In the genomic region with DNA sequence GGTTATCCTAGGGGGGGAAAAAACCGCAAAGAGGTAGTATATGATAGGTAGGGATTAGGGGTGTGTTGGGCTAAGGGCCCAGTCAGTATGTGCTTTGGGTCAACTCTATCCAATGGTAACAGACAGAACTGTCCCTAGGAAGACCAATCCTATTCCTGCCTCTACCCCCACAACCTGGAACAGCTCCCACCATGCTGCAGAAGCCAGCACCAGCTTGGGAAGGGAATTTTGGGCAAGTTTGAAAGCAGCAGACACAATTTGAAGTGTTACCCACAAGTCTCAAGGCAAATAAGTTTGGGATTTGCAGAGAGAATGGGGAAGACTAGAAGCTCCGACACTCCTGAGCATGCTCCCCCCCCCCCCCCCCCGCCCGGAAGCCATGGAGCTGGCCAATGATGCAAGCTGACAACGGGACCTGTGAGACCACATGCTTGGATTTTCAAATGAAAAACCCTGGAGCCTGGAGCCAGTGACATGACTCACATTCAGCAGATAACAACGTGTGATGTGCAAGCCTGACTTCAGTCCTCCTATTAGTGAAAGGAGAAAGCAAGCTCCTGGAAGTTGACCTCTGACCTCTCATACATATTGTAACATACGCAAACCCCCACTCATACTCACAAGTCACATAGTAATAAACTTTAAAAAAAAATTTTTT, we compare ENCODE assay signal across 20 mouse cellular contexts. TPM values are rescaled to one million over a fixed set of nuclear protein-coding genes. Genes with fewer than 3 reads are reported as not detected.
A peak's percentile ranks its signal among the peaks of the same experiment; 100 is the strongest.
DNase-seq lines count a peak whose midpoint lies in the region; ATAC-seq and TF ChIP-seq lines count a peak whose summit lies in the region.
"Had no signal": no experiment of that assay in that cellular context is flagged by ENCODE, and none has a peak within 500 bp of the region (broad histone marks: within the 10 kb centered on the region; RNA-seq: fewer than 3 reads in every experiment).

No protein-coding gene starts in this region.

- no peak for ATAC-seq in liver, embryonic 12.5 days
- no peak for ATAC-seq in liver, embryonic 11.5 days (replicated peaks; ENCODE audit: low FRiP score)
- no peak for ATAC-seq in forebrain, embryonic 11.5 days (replicated peaks; ENCODE audit: low FRiP score)
- ATAC-seq: forebrain, embryonic 13.5 days had no signal

- TF ChIP-seq CTCF in ES-Bruce4 (IDR thresholded peaks at IDR 0.05; ENCODE audit: low read depth, low read length) = no peak

- no peak for TF ChIP-seq POLR2A in ES-Bruce4 (IDR thresholded peaks at IDR 0.05; ENCODE audit: insufficient read depth, low read length)

- no peak overlapping the region for H3K9ac ChIP-seq in liver, embryonic 12.5 days
- H3K9ac ChIP-seq in liver, embryonic 11.5 days (ENCODE audit: low read depth, low read length) = no peak overlapping the region
- 0 out of 2 replicates have a peak overlapping the region, but pooled peaks have one; percentile 3 for H3K9ac ChIP-seq in ES-Bruce4 (ENCODE audit: low read depth, poor library complexity, severe bottlenecking)
- no peak overlapping the region for H3K9ac ChIP-seq in forebrain, embryonic 11.5 days (ENCODE audit: low read length)
- H3K9ac ChIP-seq: forebrain, embryonic 13.5 days; hindbrain, embryonic 12.5 days; neural tube, embryonic 13.5 days had no signal

- no peaks in the 10 kb centered on the region; the same call in 1 of the 2 replicates for H3K27me3 ChIP-seq in liver, embryonic 12.5 days (replicated peaks)
- H3K27me3 ChIP-seq in liver, embryonic 11.5 days (replicated peaks; ENCODE audit: control insufficient read depth, insufficient read depth, low read length) = no peaks in the 10 kb centered on the region
- no peaks in the 10 kb centered on the region; the same call in 1 of the 2 replicates for H3K27me3 ChIP-seq in ES-Bruce4 (ENCODE audit: control insufficient read depth, insufficient read depth, low read length, poor library complexity, severe bottlenecking)
- H3K27me3 ChIP-seq in forebrain, embryonic 11.5 days (ENCODE audit: control insufficient read depth, insufficient read depth, low read length) = no peaks in the 10 kb centered on the region
- H3K27me3 ChIP-seq: forebrain, embryonic 13.5 days; hindbrain, embryonic 12.5 days; liver, embryonic 15.5 days; megakaryocyte, embryonic 14.5 days; neural tube, embryonic 13.5 days had no signal

- H3K27ac ChIP-seq in liver, embryonic 12.5 days = no peak overlapping the region
- no peak overlapping the region for H3K27ac ChIP-seq in liver, embryonic 11.5 days (ENCODE audit: low read depth, low read length)
- H3K27ac ChIP-seq in ES-Bruce4 (ENCODE audit: insufficient read depth, low read length) = no peak overlapping the region
- peak overlapping the region; percentile 71 for H3K27ac ChIP-seq in macrophage
- no peak overlapping the region for H3K27ac ChIP-seq in forebrain, embryonic 11.5 days (ENCODE audit: low read depth, low read length)
- H3K27ac ChIP-seq: forebrain, embryonic 13.5 days; hindbrain, embryonic 12.5 days; liver, embryonic 15.5 days; neural tube, embryonic 13.5 days had no signal

- no peak for TF ChIP-seq EP300 in ES-Bruce4 (IDR thresholded peaks at IDR 0.05; ENCODE audit: insufficient read depth, low read depth, low read length)

- H3K4me1 ChIP-seq in liver, embryonic 12.5 days = peaks cover 35% of the 10 kb centered on the region
- peaks cover 16% of the 10 kb centered on the region for H3K4me1 ChIP-seq in liver, embryonic 11.5 days (replicated peaks; ENCODE audit: control insufficient read depth, insufficient read depth, low read length)
- H3K4me1 ChIP-seq in ES-Bruce4 (ENCODE audit: control insufficient read depth, insufficient read depth, low read length) = peaks cover 2% of the 10 kb centered on the region
- peaks cover 3% of the 10 kb centered on the region; the same call in 1 of the 2 replicates for H3K4me1 ChIP-seq in forebrain, embryonic 11.5 days (replicated peaks; ENCODE audit: control insufficient read depth, insufficient read depth, low read length)

- no peaks in the 10 kb centered on the region for H3K9me3 ChIP-seq in liver, embryonic 12.5 days (replicated peaks)
- H3K9me3 ChIP-seq in liver, embryonic 11.5 days (ENCODE audit: control insufficient read depth, low read length) = no peaks in the 10 kb centered on the region
- no peaks in the 10 kb centered on the region for H3K9me3 ChIP-seq in ES-Bruce4 (replicated peaks; ENCODE audit: control insufficient read depth, insufficient read depth, low read length, poor library complexity, severe bottlenecking)
- H3K9me3 ChIP-seq in forebrain, embryonic 11.5 days (ENCODE audit: control insufficient read depth, low read length) = no peaks in the 10 kb centered on the region
- H3K9me3 ChIP-seq: forebrain, embryonic 13.5 days; G1E; hindbrain, embryonic 12.5 days; liver, embryonic 15.5 days; megakaryocyte, embryonic 14.5 days; neural tube, embryonic 13.5 days had no signal

- peak; percentile 56 for DNase-seq in adrenal gland, adult 8-10 months
- no peak for DNase-seq in adrenal gland, postnatal 4 days (ENCODE audit: low spot score in 2 of 2)
- DNase-seq in liver, embryonic 11.5 days (ENCODE audit: low spot score) = no peak
- DNase-seq in spleen, adult 12 weeks (ENCODE audit: low spot score) = no peak
- DNase-seq in forebrain, embryonic 11.5 days (ENCODE audit: low spot score) = no peak
- DNase-seq: B cell, adult 2 months; cerebellum, adult 9-10 months; embryo, embryonic 11 days; heart, adult 11 months; kidney, postnatal 36 days; thymus, postnatal 36 days had no signal

- no peak overlapping the region for H3K4me3 ChIP-seq in liver, embryonic 12.5 days
- no peak overlapping the region for H3K4me3 ChIP-seq in liver, embryonic 11.5 days (ENCODE audit: low read depth, low read length)
- no peak overlapping the region for H3K4me3 ChIP-seq in ES-Bruce4 (ENCODE audit: low read depth, low read length)
- no peak overlapping the region for H3K4me3 ChIP-seq in macrophage (ENCODE audit: inconsistent target)
- no peak overlapping the region for H3K4me3 ChIP-seq in forebrain, embryonic 11.5 days (ENCODE audit: low read depth, low read length)
- H3K4me3 ChIP-seq: forebrain, embryonic 13.5 days; neural tube, embryonic 13.5 days had no signal

- H3K79me2 ChIP-seq in macrophage (ENCODE audit: inconsistent target) = peaks cover 29% of the 10 kb centered on the region

- no peaks in the 10 kb centered on the region for H3K36me3 ChIP-seq in liver, embryonic 12.5 days
- H3K36me3 ChIP-seq in liver, embryonic 11.5 days (ENCODE audit: control insufficient read depth, insufficient read depth, low read length) = no peaks in the 10 kb centered on the region
- H3K36me3 ChIP-seq in ES-Bruce4 (ENCODE audit: control insufficient read depth, insufficient read depth, low read length, poor library complexity, severe bottlenecking) (no peaks in the 10 kb centered on the region), macrophage (ENCODE audit: inconsistent target) (no peaks in the 10 kb centered on the region)
- H3K36me3 ChIP-seq in forebrain, embryonic 11.5 days (ENCODE audit: control insufficient read depth, insufficient read depth, low read length) = no peaks in the 10 kb centered on the region
- H3K36me3 ChIP-seq: hindbrain, embryonic 12.5 days; liver, embryonic 15.5 days; neural tube, embryonic 13.5 days had no signal

- H3K4me2 ChIP-seq in liver, embryonic 12.5 days = 0 out of 2 replicates have a peak overlapping the region, but pooled peaks have one; percentile 89
- no peak overlapping the region for H3K4me2 ChIP-seq in liver, embryonic 11.5 days
- no peak overlapping the region for H3K4me2 ChIP-seq in forebrain, embryonic 11.5 days (ENCODE audit: low read depth, low read length, severe bottlenecking)

- WGBS in liver, embryonic 12.5 days (ENCODE audit: insufficient replicate concordance) = 47% methylated on average over 7 of the region's 7 CpGs
- WGBS in liver, embryonic 11.5 days = 53% methylated on average over 7 of the region's 7 CpGs
- WGBS in macrophage (ENCODE audit: missing documents) = 71% methylated on average over 4 of the region's 7 CpGs
- 71% methylated on average over 7 of the region's 7 CpGs for WGBS in forebrain, embryonic 11.5 days

RNA-seq across cellular contexts. Expression of a gene that starts 1.5 kb away (rescaled TPM):
- 100 to 1,000 TPM; 171 to 211 (median 198) TPM for total RNA-seq in adrenal gland, adult 8-10 months (2022)
- total RNA-seq in adrenal gland, postnatal 4 days (2021) = 10 to 100 TPM; 72.5 to 83.6 TPM
- 6.7 and 6.8 TPM in 2 replicates for polyA plus RNA-seq in liver, embryonic 12.5 days (2016; fragmentation: Nextera tagmentation; extraction: Ambion mirVana)
- polyA plus RNA-seq in liver, embryonic 11.5 days (2014; fragmentation: Nextera tagmentation; extraction: Ambion mirVana) = 6.3 and 7.5 TPM in 2 replicates
- polyA plus RNA-seq in ES-Bruce4 (2011; ENCODE audit: insufficient read depth, insufficient read length, low read depth, missing spikeins) (9.4 and 10.1 TPM in 2 replicates), macrophage (2018) (17.0 to 28.6 TPM (median 18.0 TPM) in 3 replicates)
- 100 to 1,000 TPM; 107 to 506 (median 204) TPM for total RNA-seq in macrophage (2018; cell fraction: chromatin; rRNA removed)
- 10 to 100 TPM; 25.3 to 66.2 (median 31.2) TPM for total RNA-seq in macrophage (2018; cell fraction: cytosol; rRNA removed)
- total RNA-seq in macrophage (2018; cell fraction: nucleus; rRNA removed) = 100 to 1,000 TPM in 24 of 26 experiments, 10 to 100 TPM in 2; 74.2 to 310 (median 147) TPM
- 5.6 and 7.9 TPM in 2 replicates for polyA plus RNA-seq in forebrain, embryonic 11.5 days (2014; fragmentation: Nextera tagmentation; extraction: Ambion mirVana)
